Mouse (Mus musculus) limb, embryonic 14.5 days (tissue): ENCODE measurements around the gene Chrna3. TPM values are rescaled to one million over a fixed set of nuclear protein-coding genes. Genes with fewer than 3 reads are reported as not detected.

Experiments
- ATAC-seq: fragments of 200-750 bp; cut with Nextera tagmentation; 2 replicates; pipeline ENCODE4 v1.8.0; 2017; ENCODE audit warnings: low read depth, moderate number of reproducible peaks, moderate TSS enrichment; ENCODE audit not compliant: low FRiP score
- DNase-seq: peaks from one replicate; pipeline ENCODE4 v3.0.0-alpha.2; 2015; ENCODE audit warnings: low spot score
- H3K27ac ChIP-seq: fragments of 300-500 bp; sonication (generic); replicated peaks from 2 replicates; pipeline ENCODE4 v1.5.1; 2014; ENCODE audit warnings: low read depth, mild to moderate bottlenecking, low read length, moderate library complexity, mixed read lengths
- H3K27me3 ChIP-seq: fragments of 300-500 bp; sonication (generic); 2 replicates; pipeline ENCODE4 v1.6.1; 2014; ENCODE audit warnings: low read length, mixed read lengths; ENCODE audit not compliant: control insufficient read depth, insufficient read depth
- H3K36me3 ChIP-seq: fragments of 300-500 bp; sonication (generic); 2 replicates; pipeline ENCODE4 v1.6.1; 2014; ENCODE audit warnings: mild to moderate bottlenecking, low read length, moderate library complexity, mixed read lengths; ENCODE audit not compliant: control insufficient read depth, insufficient read depth
- H3K4me1 ChIP-seq: fragments of 300-500 bp; sonication (generic); 2 replicates; pipeline ENCODE4 v1.6.1; 2014; ENCODE audit warnings: antibody characterized with exemption, low read length, mixed read lengths; ENCODE audit not compliant: control insufficient read depth, insufficient read depth
- H3K4me2 ChIP-seq: fragments of 300-500 bp; sonication (generic); replicated peaks from 2 replicates; pipeline ENCODE4 v1.6.1; 2014; ENCODE audit warnings: low read depth, mild to moderate bottlenecking, low read length, moderate library complexity; ENCODE audit not compliant: severe bottlenecking
- H3K4me3 ChIP-seq: fragments of 300-500 bp; sonication (generic); replicated peaks from 2 replicates; pipeline ENCODE4 v1.5.1; 2014; ENCODE audit warnings: low read length
- H3K9ac ChIP-seq: fragments of 300-500 bp; sonication (generic); 2 replicates; pipeline ENCODE4 v1.6.1; 2014; ENCODE audit warnings: mild to moderate bottlenecking, low read depth, low read length, moderate library complexity; ENCODE audit not compliant: severe bottlenecking
- H3K9me3 ChIP-seq: fragments of 300-500 bp; sonication (generic); 2 replicates; pipeline ENCODE4 v1.6.1; 2016; ENCODE audit warnings: low read length; ENCODE audit not compliant: control insufficient read depth
- POLR2A ChIP-seq: fragments of 200-500 bp; IDR thresholded peaks from 2 replicates; pipeline ENCODE4 v1.8.0; 2012; ENCODE audit warnings: inconsistent platforms, mild to moderate bottlenecking, moderate library complexity, borderline replicate concordance; ENCODE audit not compliant: insufficient read depth, insufficient read length; ENCODE audit errors: extremely low read depth
- WGBS: fragments of 180-500 bp; shearing (Covaris S2); extraction: QIAGEN DNeasy Blood & Tissue Kit; methylation state at CpG from one replicate; pipeline ENCODE4 v1.1.7; 2014; 5-methylcytosine and 5-hydroxymethylcytosine counted together
- polyA plus RNA-seq, 2 experiments: library from polyadenylated mRNA; depleted of rRNA in 1 of 2; stranded (reverse) in 1 of 2; unstranded in 1 of 2; fragments of >200 nt; fragmentation: Nextera tagmentation in 1 of 2; extraction: Ambion mirVana in 1 of 2; gene quantifications; 2 replicates each; pipeline versions ENCODE4 v1.2.1 to v1.2.3; 2012 to 2014

Gene Chrna3
- polyA plus RNA-seq, 2 experiments, result 0.05 to 0.14 TPM

DNA sequence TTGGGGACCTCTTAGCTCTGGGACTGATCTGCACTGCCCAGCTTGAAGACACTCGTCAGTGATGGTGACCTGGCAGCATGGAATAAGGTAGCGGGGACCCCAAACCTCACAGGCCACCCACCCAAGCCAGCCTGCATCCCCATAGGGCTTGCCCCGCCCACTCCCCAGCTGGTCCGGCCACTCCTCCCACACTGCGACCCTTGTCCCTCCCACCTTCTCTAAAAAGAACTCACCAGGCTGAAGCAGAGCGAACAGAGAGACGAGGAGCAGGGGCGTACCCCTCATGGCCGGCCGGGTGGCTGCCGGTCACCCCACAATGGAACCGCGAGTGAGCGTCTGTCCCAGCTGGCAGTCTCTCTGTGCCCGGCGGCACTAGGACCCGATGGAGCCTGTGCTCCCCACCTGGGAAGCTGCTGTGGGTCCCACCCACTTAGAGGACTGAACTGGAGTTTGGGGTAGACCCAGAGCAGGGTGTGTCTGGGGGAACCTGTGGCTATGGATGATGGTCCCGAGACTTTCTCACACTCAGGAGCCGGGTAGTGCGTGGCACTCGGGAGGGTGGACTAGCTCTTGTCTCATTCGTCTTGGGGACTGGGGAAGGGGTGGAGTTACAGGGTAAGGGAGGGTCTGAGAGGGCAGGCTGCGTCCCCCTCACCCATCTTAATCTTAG is 22.0 kb upstream of the Chrna3 start, which contains the start of gene Chrnb4:
Gene Chrnb4 (minus strand): TSS at position 569 of the 670 bp plus-strand sequence.
- DNase-seq, result no peak
- WGBS, result under 1% methylated on average over 23 of the region's 23 CpGs
- Histone ChIP-seq H3K4me1 (no peaks in the 10 kb centered on the region; the same call in 1 of the 2 replicates), H3K36me3 (no peaks in the 10 kb centered on the region), H3K4me3 (peak within 1 kb of the TSS; percentile 49), H3K4me2 (peak within 1 kb of the TSS; percentile 86), H3K27me3 (no peaks in the 10 kb centered on the region), H3K9ac (peak within 1 kb of the TSS; percentile 58), H3K9me3 (no peaks in the 10 kb centered on the region), H3K27ac (no peak within 1 kb of the TSS)
- TF ChIP-seq POLR2A, result no peak
- peak; percentile 44 for ATAC-seq

DNA sequence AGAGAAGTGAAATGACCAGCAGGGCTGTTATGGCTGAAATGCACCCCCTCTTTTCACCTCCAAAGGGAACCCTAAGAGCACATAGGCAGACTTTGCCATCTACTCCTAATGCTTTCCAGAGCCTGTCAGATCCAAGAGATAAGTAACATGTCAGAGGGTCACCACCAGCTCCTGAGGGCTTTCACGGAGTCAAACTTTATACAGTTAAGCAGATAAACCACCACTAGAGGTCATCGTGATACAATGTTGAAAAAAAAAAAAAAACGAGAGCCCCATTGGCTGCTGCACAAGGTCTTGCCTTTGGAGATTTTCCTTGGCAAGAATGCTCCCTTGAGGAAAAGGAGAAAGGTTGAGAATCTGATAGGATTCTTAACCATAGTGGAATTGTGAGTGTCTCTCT is 20.4 kb upstream of the Chrna3 start:
- no peak for ATAC-seq
- H3K9ac ChIP-seq, result no peak overlapping the region
- 1% methylated on average over 3 of the region's 3 CpGs for WGBS
- no peaks in the 10 kb centered on the region for H3K27me3 ChIP-seq
- H3K4me1 ChIP-seq, result no peaks in the 10 kb centered on the region; the same call in 1 of the 2 replicates
- no peak for TF ChIP-seq POLR2A
- H3K9me3 ChIP-seq, result no peaks in the 10 kb centered on the region
- no peak overlapping the region for H3K4me2 ChIP-seq
- no peak for DNase-seq
- H3K4me3 ChIP-seq, result no peak overlapping the region
- H3K27ac ChIP-seq, result no peak overlapping the region
- no peaks in the 10 kb centered on the region for H3K36me3 ChIP-seq

- DNase-seq, result no peak
- Histone ChIP-seq H3K4me3 (no peak overlapping the region), H3K36me3 (no peaks in the 10 kb centered on the region), H3K4me2 (no peak overlapping the region), H3K9ac (no peak overlapping the region), H3K4me1 (no peaks in the 10 kb centered on the region; the same call in 1 of the 2 replicates), H3K27me3 (no peaks in the 10 kb centered on the region), H3K27ac (no peak overlapping the region), H3K9me3 (no peaks in the 10 kb centered on the region)
- TF ChIP-seq POLR2A, result no peak
- 76% methylated on average over 2 of the region's 2 CpGs for WGBS
- ATAC-seq, result no peak
Measured at GRCm38 (mm10) chr9:55045001-55045400, 18.6 kb upstream of the Chrna3 start.

DNA sequence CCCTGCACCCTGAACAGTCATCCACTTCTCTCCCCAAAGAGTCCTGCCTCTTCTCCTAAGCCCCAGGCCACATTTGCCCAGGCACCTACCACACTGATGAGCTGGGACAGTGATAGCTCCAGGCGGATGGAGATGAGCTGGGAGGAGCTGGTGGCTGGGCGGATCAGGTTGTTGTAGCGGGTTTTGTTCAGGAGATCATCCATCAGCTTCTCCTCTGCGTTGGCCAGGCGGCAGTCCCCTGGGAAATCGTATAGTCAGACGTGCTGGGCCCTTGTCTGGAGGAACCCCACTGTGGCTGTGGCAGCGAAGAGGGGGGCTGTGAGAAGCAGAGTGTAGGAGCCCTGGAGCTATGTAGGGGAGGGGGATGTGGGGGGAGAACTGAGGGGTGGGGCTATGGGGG is 17.3 kb upstream of the Chrna3 start:
- ATAC-seq (no peak), DNase-seq (no peak)
- H3K4me1 ChIP-seq, result no peaks in the 10 kb centered on the region; the same call in 1 of the 2 replicates
- no peak overlapping the region for H3K9ac ChIP-seq
- no peaks in the 10 kb centered on the region for H3K9me3 ChIP-seq
- H3K27me3 ChIP-seq, result no peaks in the 10 kb centered on the region
- H3K27ac ChIP-seq, result no peak overlapping the region
- H3K36me3 ChIP-seq, result no peaks in the 10 kb centered on the region
- 10% methylated on average over 8 of the region's 8 CpGs for WGBS
- no peak overlapping the region for H3K4me3 ChIP-seq
- TF ChIP-seq POLR2A, result no peak
- H3K4me2 ChIP-seq, result no peak overlapping the region

DNA sequence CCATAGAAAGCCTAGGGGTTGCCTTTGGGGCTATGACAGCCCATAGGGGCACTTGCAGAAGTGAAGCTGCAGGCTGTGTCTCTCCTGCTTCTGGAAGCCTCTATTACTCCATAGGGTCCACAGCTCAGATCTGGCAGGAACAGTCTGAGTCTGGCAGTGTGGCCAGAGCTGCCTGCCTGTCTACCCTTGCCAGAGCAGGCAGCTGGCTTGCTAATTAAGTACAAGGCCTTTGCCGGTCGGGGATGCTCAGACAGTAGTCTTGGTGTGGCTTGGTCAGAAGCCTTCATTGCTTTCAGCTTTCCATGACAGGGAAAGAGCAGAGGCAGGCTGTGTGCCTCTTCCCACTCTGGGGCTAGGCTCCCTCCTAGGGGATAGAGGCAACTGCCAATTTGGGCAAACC is 15.0 kb upstream of the Chrna3 start:
- DNase-seq (no peak), ATAC-seq (no peak)

More for the DNA sequence above, 15.0 kb upstream of the Chrna3 start:
- H3K9ac ChIP-seq, result no peak overlapping the region
- H3K4me2 ChIP-seq, result no peak overlapping the region
- H3K4me1 ChIP-seq, result no peaks in the 10 kb centered on the region
- WGBS, result 48% methylated on average over 2 of the region's 2 CpGs
- no peaks in the 10 kb centered on the region for H3K36me3 ChIP-seq
- H3K27ac ChIP-seq, result no peak overlapping the region
- TF ChIP-seq POLR2A, result no peak
- no peak overlapping the region for H3K4me3 ChIP-seq
- no peaks in the 10 kb centered on the region for H3K9me3 ChIP-seq
- no peaks in the 10 kb centered on the region for H3K27me3 ChIP-seq
